Mouse (Mus musculus) mouse embryonic stem cell (cell line): Measurements from ENCODE around the gene Vmn2r92.
"Not testable (repeated sequence)": the region's sequence is repeated elsewhere in the genome, so short reads cannot be mapped to it uniquely, and the experiment has no call there.

ENCODE experiments used
- in situ Hi-C, 2 experiments: fragments of 300-500 bp; cut with MboI; formaldehyde crosslinking; loops; 1 replicate in 1 of 2; 3 replicates in 1 of 2; pipeline ENCODE4 v1.14.3; 2019 to 2020; ENCODE audit warnings: low sequenced_read_pairs in 2 of 2, low pct_unique_long_range_greater_than_20kb in 1 of 2, mixed read lengths in 1 of 2; ENCODE audit not compliant: unreplicated experiment in 1 of 2

Gene Vmn2r92

GRCm38 (mm10) chr17:18151587-18151986, at the start of gene Vmn2r92:
TSS of gene Vmn2r92 (plus strand) at chr17:18151887.
- in situ Hi-C loops: not testable (repeated sequence)

GRCm38 (mm10) chr17:18102265-18102664, 49.4 kb upstream of the Vmn2r92 start:
- in situ Hi-C loops: not testable (repeated sequence)

- in situ Hi-C loops: not testable (repeated sequence)
Observed at GRCm38 (mm10) chr17:18161194-18161593, 9.5 kb downstream of the Vmn2r92 start.

GRCm38 (mm10) chr17:18189732-18190131, 38.0 kb downstream of the Vmn2r92 start:
- in situ Hi-C loops: no loop called here

GRCm38 (mm10) chr17:18221300-18221699, 69.6 kb downstream of the Vmn2r92 start:
- in situ Hi-C loops: no loop called here

- in situ Hi-C loops: no loop called here
Observed at GRCm38 (mm10) chr17:18231996-18232395, 80.3 kb downstream of the Vmn2r92 start.

- in situ Hi-C loops: no loop called here
Observed at GRCm38 (mm10) chr17:18236931-18237330, 85.2 kb downstream of the Vmn2r92 start.
